Mouse (Mus musculus) lung, postnatal 0 days (tissue): ENCODE measurements around the gene Prtg. TPM values are rescaled to one million over a fixed set of nuclear protein-coding genes. Genes with fewer than 3 reads are reported as not detected.

Source experiments
- ATAC-seq: fragments of 200-750 bp; cut with Nextera tagmentation; 2 replicates; pipeline ENCODE4 v1.8.0; 2017; ENCODE audit warnings: moderate library complexity
- DNase-seq: peaks from one replicate; pipeline ENCODE4 v3.0.0-alpha.2; 2016; ENCODE audit warnings: low spot score
- H3K27ac ChIP-seq: fragments of 300-500 bp; sonication (generic); 2 replicates; pipeline ENCODE4 v1.5.1; 2014; ENCODE audit warnings: antibody characterized with exemption, mild to moderate bottlenecking, low read length, mixed read lengths
- H3K27me3 ChIP-seq: fragments of 300-500 bp; sonication (generic); replicated peaks from 2 replicates; pipeline ENCODE4 v1.6.1; 2014; ENCODE audit warnings: low read length, mixed read lengths; ENCODE audit not compliant: insufficient read depth
- H3K36me3 ChIP-seq: fragments of 300-500 bp; sonication (generic); 2 replicates; pipeline ENCODE4 v1.6.1; 2014; ENCODE audit warnings: low read length, mixed read lengths; ENCODE audit not compliant: insufficient read depth
- H3K4me1 ChIP-seq: fragments of 300-500 bp; sonication (generic); 2 replicates; pipeline ENCODE4 v1.6.1; 2014; ENCODE audit warnings: antibody characterized with exemption, low read depth, low read length, mixed read lengths; ENCODE audit not compliant: insufficient read depth
- H3K4me2 ChIP-seq: fragments of 300-500 bp; sonication (generic); replicated peaks from 2 replicates; pipeline ENCODE4 v1.6.1; 2014; ENCODE audit warnings: low read depth, mild to moderate bottlenecking, low read length, moderate library complexity, mixed read lengths
- H3K4me3 ChIP-seq: fragments of 300-500 bp; sonication (generic); 2 replicates; pipeline ENCODE4 v1.5.1; 2014; ENCODE audit warnings: low read depth, low read length
- H3K9ac ChIP-seq: fragments of 300-500 bp; sonication (generic); replicated peaks from 2 replicates; pipeline ENCODE4 v1.6.1; 2014; ENCODE audit warnings: low read depth, mild to moderate bottlenecking
- H3K9me3 ChIP-seq: fragments of 300-500 bp; sonication (generic); 2 replicates; pipeline ENCODE4 v1.6.1; 2016; ENCODE audit warnings: low read length, mixed read lengths
- CTCF ChIP-seq: IDR thresholded peaks from 2 replicates; pipeline ENCODE4 v1.5.1; 2016; ENCODE audit warnings: antibody characterized with exemption, mild to moderate bottlenecking
- EP300 ChIP-seq: IDR thresholded peaks from 2 replicates; pipeline ENCODE4 v1.6.1; 2016; ENCODE audit warnings: antibody characterized with exemption, mild to moderate bottlenecking, control low read depth
- WGBS: fragments of 180-500 bp; shearing (Covaris S2); extraction: QIAGEN DNeasy Blood & Tissue Kit; methylation state at CpG from one replicate; pipeline ENCODE4 v1.1.7; 2014; 5-methylcytosine and 5-hydroxymethylcytosine counted together
- polyA plus RNA-seq: library from polyadenylated mRNA; unstranded; fragments of >200 nt; fragmentation: Nextera tagmentation; extraction: Ambion mirVana; gene quantifications from 2 replicates; pipeline ENCODE4 v1.2.1, GENCODE M21; 2015

The Prtg gene
- polyA plus RNA-seq, 1 experiment from 2014 or later = 0.04 TPM

- WGBS = 80% methylated on average over 2 of the region's 2 CpGs
- TF ChIP-seq CTCF = peak; percentile 34; the same call in 1 of the 2 replicates
- no peak for TF ChIP-seq EP300
- no peak overlapping the region for H3K4me3 ChIP-seq
- no peak overlapping the region for H3K4me2 ChIP-seq
- no peak overlapping the region for H3K9ac ChIP-seq
- DNase-seq (no peak), ATAC-seq (no peak)
- H3K27ac ChIP-seq = no peak overlapping the region
- H3K4me1 ChIP-seq = peaks cover 8% of the 10 kb centered on the region; the same call in 1 of the 2 replicates
- no peaks in the 10 kb centered on the region for H3K9me3 ChIP-seq
- H3K36me3 ChIP-seq = no peaks in the 10 kb centered on the region
- H3K27me3 ChIP-seq = no peaks in the 10 kb centered on the region
Observed at GRCm38 (mm10) chr9:72875878-72876277, 69.2 kb downstream of the Prtg start.

DNA sequence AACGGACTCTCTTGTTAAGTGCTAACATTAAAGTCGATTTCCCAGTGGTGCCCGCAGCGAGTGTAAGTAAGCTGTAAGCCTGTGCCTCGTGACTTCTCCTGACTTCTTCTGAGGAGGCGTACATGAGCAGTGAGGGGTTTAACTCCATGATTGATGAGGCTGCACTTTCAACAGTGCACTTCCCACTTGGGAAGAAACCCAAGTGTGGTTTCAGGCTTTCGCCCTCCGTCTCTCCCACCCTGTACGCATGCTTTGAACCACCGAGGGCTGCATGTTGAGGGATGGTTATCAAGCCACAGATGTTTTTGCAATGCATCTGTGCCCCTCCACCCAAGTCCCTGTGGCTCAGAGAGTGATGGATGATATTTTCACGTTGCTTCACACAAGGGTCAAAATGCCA is 71.2 kb downstream of the Prtg start:
- ATAC-seq (no peak), DNase-seq (no peak)
- TF ChIP-seq CTCF (no peak), EP300 (no peak)
- H3K9ac ChIP-seq = no peak overlapping the region
- no peaks in the 10 kb centered on the region for H3K27me3 ChIP-seq
- WGBS = 25% methylated on average over 11 of the region's 11 CpGs
- no peak overlapping the region for H3K4me2 ChIP-seq
- H3K36me3 ChIP-seq = no peaks in the 10 kb centered on the region
- H3K4me1 ChIP-seq = peaks cover 13% of the 10 kb centered on the region; the same call in 1 of the 2 replicates
- H3K4me3 ChIP-seq = no peak overlapping the region
- H3K27ac ChIP-seq = no peak overlapping the region
- H3K9me3 ChIP-seq = no peaks in the 10 kb centered on the region

DNA sequence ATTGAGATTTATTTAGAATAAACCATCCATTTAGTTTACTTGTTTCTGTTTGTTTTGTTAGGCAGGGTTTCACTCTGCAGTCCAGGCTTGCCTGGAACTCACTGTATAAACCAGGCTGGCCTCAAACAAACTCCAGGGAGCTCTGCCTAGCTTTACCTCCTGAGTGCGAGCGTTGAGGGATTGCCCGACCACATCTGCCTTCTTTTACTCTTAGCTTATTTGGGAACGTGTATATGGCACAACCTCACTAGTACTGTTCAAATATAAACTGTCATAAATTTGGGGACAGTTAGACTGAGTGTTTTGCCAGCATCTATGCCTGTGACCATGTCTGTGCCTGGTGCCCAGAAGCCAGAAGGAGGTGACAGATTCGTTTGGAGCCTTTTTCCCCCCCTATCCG is 72.0 kb downstream of the Prtg start:
- TF ChIP-seq EP300 (no peak), CTCF (no peak)
- WGBS = 40% methylated on average over 6 of the region's 6 CpGs

GRCm38 (mm10) chr9:72879601-72880000 is 72.9 kb downstream of the Prtg start:
- ATAC-seq = no peak
- 80% methylated on average over 3 of the region's 3 CpGs for WGBS
- no peak for DNase-seq
- peaks cover 13% of the 10 kb centered on the region; the same call in 1 of the 2 replicates for H3K4me1 ChIP-seq
- H3K4me2 ChIP-seq = no peak overlapping the region
- no peaks in the 10 kb centered on the region for H3K27me3 ChIP-seq
- H3K27ac ChIP-seq = no peak overlapping the region
- no peaks in the 10 kb centered on the region for H3K9me3 ChIP-seq
- no peak for TF ChIP-seq CTCF
- TF ChIP-seq EP300 = no peak
- H3K4me3 ChIP-seq = no peak overlapping the region
- no peaks in the 10 kb centered on the region for H3K36me3 ChIP-seq
- no peak overlapping the region for H3K9ac ChIP-seq

More for the DNA sequence above, 72.0 kb downstream of the Prtg start:
- Histone ChIP-seq H3K4me3 (no peak overlapping the region), H3K9me3 (no peaks in the 10 kb centered on the region), H3K4me1 (peaks cover 13% of the 10 kb centered on the region; the same call in 1 of the 2 replicates), H3K27ac (no peak overlapping the region), H3K4me2 (no peak overlapping the region), H3K9ac (no peak overlapping the region), H3K36me3 (no peaks in the 10 kb centered on the region), H3K27me3 (no peaks in the 10 kb centered on the region)
- ATAC-seq (no peak), DNase-seq (no peak)

- Histone ChIP-seq H3K9ac (no peak overlapping the region), H3K4me2 (no peak overlapping the region), H3K4me3 (no peak overlapping the region), H3K9me3 (no peaks in the 10 kb centered on the region), H3K27me3 (no peaks in the 10 kb centered on the region), H3K36me3 (no peaks in the 10 kb centered on the region), H3K27ac (no peak overlapping the region), H3K4me1 (peaks cover 13% of the 10 kb centered on the region; the same call in 1 of the 2 replicates)
- ATAC-seq (peak; percentile 18; the same call in 1 of the 2 replicates), DNase-seq (no peak)
- TF ChIP-seq CTCF = no peak
- TF ChIP-seq EP300 = no peak
- 39% methylated on average over 16 of the region's 16 CpGs for WGBS
Observed at GRCm38 (mm10) chr9:72880225-72880960, 73.7 kb downstream of the Prtg start.

DNA sequence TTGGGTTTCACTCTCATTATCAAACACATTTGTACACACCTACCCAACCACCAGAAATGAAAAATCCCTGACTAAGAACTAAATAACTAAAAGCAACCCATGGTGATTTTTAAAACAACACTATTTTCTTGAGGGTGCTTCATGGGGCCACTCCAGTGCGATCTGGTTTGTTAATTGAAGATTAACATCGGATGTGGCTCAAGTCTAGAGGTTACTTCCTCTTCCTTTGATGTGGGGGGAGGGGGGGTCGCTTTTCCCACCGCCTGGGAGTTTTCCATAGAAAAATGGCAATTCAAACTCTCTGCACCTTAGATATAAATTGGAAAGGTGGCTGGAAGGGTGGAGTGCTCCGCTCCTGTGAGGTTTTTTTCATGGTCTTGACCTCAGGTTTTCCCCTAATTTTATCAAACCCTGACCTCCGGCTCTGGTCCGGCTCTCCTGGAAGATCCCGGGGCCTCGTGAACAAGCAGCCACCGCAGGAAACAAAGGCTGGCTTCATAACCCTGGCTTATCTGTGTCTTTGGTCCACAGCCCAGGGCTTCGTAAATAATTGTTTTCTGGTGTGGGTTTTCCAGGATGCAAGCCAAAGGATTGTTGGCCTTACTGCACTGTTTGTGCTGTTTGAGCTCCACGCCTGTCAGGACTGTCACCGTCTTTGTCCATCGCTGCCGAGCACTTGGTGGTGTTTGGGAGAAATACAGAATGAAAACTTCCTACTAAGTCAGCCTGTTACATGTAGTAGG is 74.5 kb downstream of the Prtg start:
- no peak overlapping the region for H3K9ac ChIP-seq
- peak; percentile 47 for ATAC-seq
- H3K4me1 ChIP-seq = peaks cover 13% of the 10 kb centered on the region; the same call in 1 of the 2 replicates
- no peak overlapping the region for H3K27ac ChIP-seq
- H3K9me3 ChIP-seq = no peaks in the 10 kb centered on the region
- 8% methylated on average over 15 of the region's 15 CpGs for WGBS
- no peak overlapping the region for H3K4me3 ChIP-seq
- no peak for TF ChIP-seq CTCF
- no peak for TF ChIP-seq EP300
- H3K4me2 ChIP-seq = no peak overlapping the region; the same call in 1 of the 2 replicates
- no peaks in the 10 kb centered on the region for H3K27me3 ChIP-seq
- no peaks in the 10 kb centered on the region for H3K36me3 ChIP-seq
- DNase-seq = peak; percentile 58
